Mouse (Mus musculus): ENCODE data around the gene Efna4.

GRCm38 (mm10) chr3:89379388-89380131 is 41.7 kb upstream of the Efna4 start:
- TF ChIP-seq EP300 (IDR thresholded peaks at IDR 0.05; ENCODE audit: insufficient read depth, low read depth, low read length) (no peak), POLR2A (IDR thresholded peaks at IDR 0.05; ENCODE audit: insufficient read depth, low read depth, low read length) (no peak)
